Mouse (Mus musculus) liver, adult 2 months (tissue): ENCODE results near the gene Fgfr1op. TPM values are rescaled to one million over a fixed set of nuclear protein-coding genes. Genes with fewer than 3 reads are reported as not detected.
"Not testable (repeated sequence)": the region's sequence is repeated elsewhere in the genome, so short reads cannot be mapped to it uniquely, and the experiment has no call there.

Experiments
- DNase-seq: peaks from one replicate; pipeline ENCODE4 v3.0.0-alpha.2; 2011; ENCODE audit warnings: low read depth, low spot score; ENCODE audit errors: extremely low read depth
- H3K27ac ChIP-seq: fragments of 200-500 bp; replicated peaks from 2 replicates; pipeline ENCODE4 v1.5.1; 2012; ENCODE audit warnings: low read depth, mild to moderate bottlenecking, control low read depth, inconsistent platforms, low read length; ENCODE audit not compliant: insufficient read depth
- H3K27me3 ChIP-seq: fragments of 200-500 bp; 2 replicates; pipeline ENCODE4 v1.6.1; 2012; ENCODE audit warnings: mild to moderate bottlenecking, moderate library complexity, low read length, inconsistent platforms; ENCODE audit not compliant: control insufficient read depth, insufficient read depth
- H3K36me3 ChIP-seq: fragments of 200-500 bp; 2 replicates; pipeline ENCODE4 v1.6.1; 2012; ENCODE audit warnings: low read length, inconsistent platforms; ENCODE audit not compliant: control insufficient read depth, insufficient read depth
- H3K4me1 ChIP-seq: fragments of 200-500 bp; 2 replicates; pipeline ENCODE4 v1.6.1; 2011; ENCODE audit warnings: low read length; ENCODE audit not compliant: control insufficient read depth, insufficient read depth
- H3K4me3 ChIP-seq: fragments of 200-500 bp; 2 replicates; pipeline ENCODE4 v1.5.1; 2011; ENCODE audit warnings: low read depth, mild to moderate bottlenecking, control low read depth, low read length, moderate library complexity; ENCODE audit not compliant: insufficient read depth
- H3K79me2 ChIP-seq: fragments of 200-500 bp; 2 replicates; pipeline ENCODE4 v1.6.1; 2012; ENCODE audit warnings: inconsistent platforms, mild to moderate bottlenecking, low read length, moderate library complexity; ENCODE audit not compliant: control insufficient read depth, insufficient read depth
- H3K9ac ChIP-seq: fragments of 200-500 bp; 2 replicates; pipeline ENCODE4 v1.6.1; 2012; ENCODE audit warnings: low read depth, mild to moderate bottlenecking, control low read depth, inconsistent platforms, low read length
- CTCF ChIP-seq: fragments of 200-500 bp; IDR thresholded peaks from 2 replicates; pipeline ENCODE4 v1.5.1; 2011; ENCODE audit warnings: low read depth, low read length, control low read depth
- POLR2A ChIP-seq: fragments of 200-500 bp; IDR thresholded peaks from 2 replicates; pipeline ENCODE4 v1.6.1; 2011; ENCODE audit warnings: low read length, control low read depth; ENCODE audit not compliant: insufficient read depth; ENCODE audit errors: extremely low read depth
- WGBS: fragments of 180-500 bp; shearing (Covaris S2); methylation state at CpG from one replicate; pipeline ENCODE4 v1.1.7; 2018; 5-methylcytosine and 5-hydroxymethylcytosine counted together
- polyA plus RNA-seq: library from polyadenylated mRNA; depleted of rRNA; stranded (reverse); fragments of >200 nt; gene quantifications from 2 replicates; pipeline ENCODE4 v1.2.3, GENCODE M21; 2012
- total RNA-seq: library from RNA; depleted of rRNA; stranded (reverse); fragments of >200 nt; gene quantifications from 2 replicates; pipeline ENCODE4 v1.2.3, GENCODE M21; 2014

Fgfr1op gene
- total and polyA plus RNA-seq, 2 experiments = 1.8 to 10.5 TPM

GRCm38 (mm10) chr17:8160969-8161368 is 4.3 kb upstream of the Fgfr1op start:
- WGBS = 54% methylated on average over 3 of the region's 3 CpGs

GRCm38 (mm10) chr17:8165608-8165945 is 276 bp downstream of the Fgfr1op start:
- under 1% methylated on average over 36 of the region's 42 CpGs for WGBS
- peaks cover 14% of the 10 kb centered on the region for H3K36me3 ChIP-seq
- H3K4me1 ChIP-seq, H3K27me3 ChIP-seq, H3K79me2 ChIP-seq: not testable (repeated sequence)
- H3K9ac ChIP-seq = peak overlapping the region; percentile 93
- H3K4me3 ChIP-seq = peak overlapping the region; percentile 92
- peak overlapping the region; percentile 48; the same call in 1 of the 2 replicates for H3K27ac ChIP-seq
- DNase-seq = peak; percentile 20

More at GRCm38 (mm10) chr17:8160969-8161368, 4.3 kb upstream of the Fgfr1op start:
- H3K4me1 ChIP-seq, DNase-seq, H3K27ac ChIP-seq, H3K4me3 ChIP-seq, H3K36me3 ChIP-seq, H3K79me2 ChIP-seq, H3K27me3 ChIP-seq, H3K9ac ChIP-seq: not testable (repeated sequence)
- TF ChIP-seq CTCF = peak; percentile 38; the same call in 1 of the 2 replicates

GRCm38 (mm10) chr17:8165977-8166376 is 676 bp downstream of the Fgfr1op start:
- Histone ChIP-seq H3K36me3 (peaks cover 17% of the 10 kb centered on the region), H3K4me3 (peak overlapping the region; percentile 92)
- H3K4me1 ChIP-seq, H3K27me3 ChIP-seq, H3K27ac ChIP-seq, H3K9ac ChIP-seq, H3K79me2 ChIP-seq: not testable (repeated sequence)
- DNase-seq = peak; percentile 25
- 0% methylated on average over 11 of the region's 11 CpGs for WGBS

- H3K4me1 ChIP-seq, H3K79me2 ChIP-seq, H3K27me3 ChIP-seq, H3K4me3 ChIP-seq, H3K9ac ChIP-seq, H3K27ac ChIP-seq: not testable (repeated sequence)
- peak; percentile 75 for DNase-seq
- peaks cover 20% of the 10 kb centered on the region for H3K36me3 ChIP-seq
- WGBS = 21% methylated on average over 2 of the region's 3 CpGs
These were observed 1.2 kb downstream of the Fgfr1op start for GRCm38 (mm10) chr17:8166454-8166853.

GRCm38 (mm10) chr17:8167436-8167835 is 2.1 kb downstream of the Fgfr1op start:
- not testable (repeated sequence) for H3K9ac ChIP-seq, H3K27me3 ChIP-seq, H3K27ac ChIP-seq, H3K4me1 ChIP-seq, H3K4me3 ChIP-seq, H3K79me2 ChIP-seq
- 85% methylated on average over 7 of the region's 8 CpGs for WGBS
- peaks cover 28% of the 10 kb centered on the region for H3K36me3 ChIP-seq
- peak; percentile 20 for DNase-seq

GRCm38 (mm10) chr17:8170331-8170730 is 5.0 kb downstream of the Fgfr1op start:
- Histone ChIP-seq H3K4me3 (no peak overlapping the region), H3K9ac (no peak overlapping the region), H3K79me2 (no peaks in the 10 kb centered on the region), H3K4me1 (no peaks in the 10 kb centered on the region), H3K27ac (no peak overlapping the region), H3K36me3 (peaks cover 47% of the 10 kb centered on the region), H3K27me3 (no peaks in the 10 kb centered on the region)
- WGBS = 87% methylated on average over 7 of the region's 7 CpGs
- no peak for DNase-seq
- TF ChIP-seq CTCF = no peak
- no peak for TF ChIP-seq POLR2A

- Histone ChIP-seq H3K36me3 (peaks cover 53% of the 10 kb centered on the region), H3K79me2 (no peaks in the 10 kb centered on the region), H3K4me1 (no peaks in the 10 kb centered on the region), H3K9ac (no peak overlapping the region), H3K27me3 (no peaks in the 10 kb centered on the region), H3K4me3 (no peak overlapping the region), H3K27ac (no peak overlapping the region)
- TF ChIP-seq POLR2A (no peak), CTCF (no peak)
- DNase-seq = no peak
- WGBS = 83% methylated on average over 4 of the region's 4 CpGs
These were observed 5.8 kb downstream of the Fgfr1op start for GRCm38 (mm10) chr17:8171081-8171480.
